Mouse (Mus musculus) stomach, embryonic 14.5 days (tissue): ENCODE data around the gene Tfdp2. TPM values are rescaled to one million over a fixed set of nuclear protein-coding genes. Genes with fewer than 3 reads are reported as not detected.
"Not testable (repeated sequence)": the region's sequence is repeated elsewhere in the genome, so short reads cannot be mapped to it uniquely, and the experiment has no call there.

ENCODE experiments used
- ATAC-seq: fragments of 200-750 bp; cut with Nextera tagmentation; 2 replicates; pipeline ENCODE4 v1.8.0; 2017; ENCODE audit warnings: low read depth, moderate TSS enrichment; ENCODE audit not compliant: insufficient number of reproducible peaks, insufficient read depth, low FRiP score
- H3K27ac ChIP-seq: fragments of 300-500 bp; sonication (generic); 2 replicates; pipeline ENCODE4 v1.5.1; 2014; ENCODE audit warnings: mild to moderate bottlenecking, low read length, moderate library complexity, mixed read lengths
- H3K27me3 ChIP-seq: fragments of 300-500 bp; sonication (generic); 2 replicates; pipeline ENCODE4 v1.6.1; 2014; ENCODE audit warnings: low read length, control low read depth, mixed read lengths; ENCODE audit not compliant: control insufficient read depth, insufficient read depth
- H3K36me3 ChIP-seq: fragments of 300-500 bp; sonication (generic); 2 replicates; pipeline ENCODE4 v1.6.1; 2014; ENCODE audit warnings: mild to moderate bottlenecking, control low read depth, low read length, moderate library complexity, mixed read lengths; ENCODE audit not compliant: control insufficient read depth, insufficient read depth
- H3K4me1 ChIP-seq: fragments of 300-500 bp; sonication (generic); 2 replicates; pipeline ENCODE4 v1.6.1; 2014; ENCODE audit warnings: low read length, control low read depth, mixed read lengths; ENCODE audit not compliant: control insufficient read depth, insufficient read depth
- H3K4me2 ChIP-seq: fragments of 300-500 bp; sonication (generic); replicated peaks from 2 replicates; pipeline ENCODE4 v1.6.1; 2014; ENCODE audit warnings: low read depth, low read length, control low read depth
- H3K4me3 ChIP-seq: fragments of 300-500 bp; sonication (generic); 2 replicates; pipeline ENCODE4 v1.5.1; 2014; ENCODE audit warnings: low read depth, low read length, control low read depth
- H3K9ac ChIP-seq: fragments of 300-500 bp; sonication (generic); replicated peaks from 2 replicates; pipeline ENCODE4 v1.6.1; 2014; ENCODE audit warnings: low read depth, mild to moderate bottlenecking, control low read depth, low read length, moderate library complexity, mixed read lengths
- H3K9me3 ChIP-seq: fragments of 300-500 bp; sonication (generic); 2 replicates; pipeline ENCODE4 v1.6.1; 2016; ENCODE audit warnings: low read depth, low read length, control low read depth; ENCODE audit not compliant: control insufficient read depth
- WGBS: fragments of 180-500 bp; shearing (Covaris S2); extraction: QIAGEN DNeasy Blood & Tissue Kit; methylation state at CpG from one replicate; pipeline ENCODE4 v1.1.7; 2014; 5-methylcytosine and 5-hydroxymethylcytosine counted together
- polyA plus RNA-seq: library from polyadenylated mRNA; unstranded; fragments of >200 nt; fragmentation: Nextera tagmentation; extraction: Ambion mirVana; gene quantifications from 2 replicates; pipeline ENCODE4 v1.2.1, GENCODE M21; 2014

The Tfdp2 gene
- polyA plus RNA-seq = 60.4 and 61.9 TPM in 2 replicates

- Histone ChIP-seq H3K4me1 (peaks cover 7% of the 10 kb centered on the region; the same call in 1 of the 2 replicates), H3K27ac (peak within 1 kb of the TSS; percentile 92), H3K4me3 (peak within 1 kb of the TSS; percentile 80), H3K9me3 (no peaks in the 10 kb centered on the region), H3K36me3 (no peaks in the 10 kb centered on the region), H3K9ac (peak within 1 kb of the TSS; percentile 72), H3K27me3 (no peaks in the 10 kb centered on the region), H3K4me2 (peak within 1 kb of the TSS; percentile 86)
- under 1% methylated on average over 71 of the region's 81 CpGs for WGBS
- peak; percentile 98 for ATAC-seq
Observed at GRCm38 (mm10) chr9:96195885-96196622, at the start of gene Tfdp2. Tfdp2 (plus strand) TSS chr9:96196275.

- 93% methylated on average over 7 of the region's 7 CpGs for WGBS
- H3K4me3 ChIP-seq = no peak overlapping the region
Observed at GRCm38 (mm10) chr9:96152801-96153200, 43.3 kb upstream of the Tfdp2 start.

DNA sequence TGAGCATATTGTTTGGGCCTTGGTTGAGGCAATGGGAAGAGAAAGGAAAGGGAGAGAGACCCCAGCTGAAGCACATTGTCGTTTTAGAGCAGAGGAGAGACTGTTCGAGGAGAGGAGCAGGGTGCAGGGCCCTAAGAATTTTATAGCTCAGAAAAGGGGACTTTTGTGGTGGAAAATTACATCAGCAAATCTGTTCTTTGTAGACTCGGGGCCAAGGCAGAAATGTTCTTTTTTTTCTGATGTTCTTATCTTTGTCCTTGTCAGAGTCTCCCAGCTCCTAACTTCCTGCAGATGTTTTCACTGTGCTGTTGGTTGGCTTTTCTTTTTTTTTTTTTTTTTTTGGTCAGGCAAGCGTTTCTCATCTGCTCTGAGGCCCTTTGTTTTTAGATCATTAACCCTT, 37.6 kb upstream of the Tfdp2 start:
- WGBS = 47% methylated on average over 4 of the region's 4 CpGs
- H3K4me3 ChIP-seq = no peak overlapping the region

More at GRCm38 (mm10) chr9:96152801-96153200, 43.3 kb upstream of the Tfdp2 start:
- Histone ChIP-seq H3K4me2 (no peak overlapping the region), H3K27me3 (no peaks in the 10 kb centered on the region), H3K9me3 (no peaks in the 10 kb centered on the region), H3K9ac (no peak overlapping the region), H3K4me1 (no peaks in the 10 kb centered on the region), H3K36me3 (peaks cover 4% of the 10 kb centered on the region), H3K27ac (no peak overlapping the region)
- ATAC-seq = no peak

GRCm38 (mm10) chr9:96159047-96159446, 37.0 kb upstream of the Tfdp2 start:
- Histone ChIP-seq H3K4me1 (no peaks in the 10 kb centered on the region), H3K36me3 (no peaks in the 10 kb centered on the region; the same call in 1 of the 2 replicates), H3K4me3 (no peak overlapping the region), H3K9me3 (no peaks in the 10 kb centered on the region), H3K4me2 (no peak overlapping the region), H3K9ac (no peak overlapping the region), H3K27ac (no peak overlapping the region), H3K27me3 (no peaks in the 10 kb centered on the region)
- ATAC-seq = no peak
- 77% methylated on average over 3 of the region's 3 CpGs for WGBS

More for the DNA sequence above, 37.6 kb upstream of the Tfdp2 start:
- Histone ChIP-seq H3K27ac (no peak overlapping the region), H3K4me1 (no peaks in the 10 kb centered on the region), H3K27me3 (no peaks in the 10 kb centered on the region), H3K9ac (no peak overlapping the region), H3K36me3 (no peaks in the 10 kb centered on the region; the same call in 1 of the 2 replicates), H3K9me3 (no peaks in the 10 kb centered on the region), H3K4me2 (no peak overlapping the region)
- no peak for ATAC-seq

DNA sequence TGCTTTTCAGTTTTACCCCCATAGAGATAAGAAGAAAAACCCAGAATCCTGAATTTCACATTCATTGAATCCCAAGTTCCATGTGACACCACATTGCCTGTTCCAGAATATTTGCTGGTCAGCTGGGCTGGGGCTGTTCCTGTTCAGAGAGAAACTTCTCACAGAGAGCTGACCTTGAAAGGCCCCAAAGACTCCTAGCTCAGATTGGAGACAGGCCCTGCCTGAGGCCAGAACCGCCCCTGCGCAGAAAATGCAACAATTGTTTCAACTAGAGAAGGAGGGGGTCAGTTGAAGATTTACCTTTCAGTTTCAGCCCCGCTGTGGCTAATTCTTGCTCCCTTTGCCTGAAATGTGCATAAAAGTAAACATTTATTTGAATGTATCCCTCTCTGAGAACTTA, 35.3 kb upstream of the Tfdp2 start:
- ATAC-seq = no peak
- WGBS = 44% methylated on average over 3 of the region's 3 CpGs
- Histone ChIP-seq H3K9ac (no peak overlapping the region), H3K9me3 (no peaks in the 10 kb centered on the region), H3K27ac (no peak overlapping the region), H3K36me3 (no peaks in the 10 kb centered on the region; the same call in 1 of the 2 replicates), H3K4me1 (no peaks in the 10 kb centered on the region), H3K4me3 (no peak overlapping the region), H3K27me3 (no peaks in the 10 kb centered on the region), H3K4me2 (no peak overlapping the region)

GRCm38 (mm10) chr9:96162421-96162820, 33.7 kb upstream of the Tfdp2 start:
- Histone ChIP-seq H3K4me1 (no peaks in the 10 kb centered on the region), H3K4me2 (no peak overlapping the region), H3K9me3 (no peaks in the 10 kb centered on the region), H3K36me3 (no peaks in the 10 kb centered on the region; the same call in 1 of the 2 replicates), H3K4me3 (no peak overlapping the region), H3K27ac (no peak overlapping the region), H3K9ac (no peak overlapping the region), H3K27me3 (no peaks in the 10 kb centered on the region)
- WGBS = 64% methylated on average over 5 of the region's 5 CpGs
- no peak for ATAC-seq

GRCm38 (mm10) chr9:96163443-96163842, 32.6 kb upstream of the Tfdp2 start:
- Histone ChIP-seq H3K27me3 (no peaks in the 10 kb centered on the region), H3K4me3 (no peak overlapping the region), H3K9me3 (no peaks in the 10 kb centered on the region), H3K4me1 (no peaks in the 10 kb centered on the region), H3K4me2 (no peak overlapping the region), H3K36me3 (no peaks in the 10 kb centered on the region; the same call in 1 of the 2 replicates), H3K27ac (no peak overlapping the region), H3K9ac (no peak overlapping the region)
- no peak for ATAC-seq
- WGBS = 96% methylated on average over 7 of the region's 7 CpGs

DNA sequence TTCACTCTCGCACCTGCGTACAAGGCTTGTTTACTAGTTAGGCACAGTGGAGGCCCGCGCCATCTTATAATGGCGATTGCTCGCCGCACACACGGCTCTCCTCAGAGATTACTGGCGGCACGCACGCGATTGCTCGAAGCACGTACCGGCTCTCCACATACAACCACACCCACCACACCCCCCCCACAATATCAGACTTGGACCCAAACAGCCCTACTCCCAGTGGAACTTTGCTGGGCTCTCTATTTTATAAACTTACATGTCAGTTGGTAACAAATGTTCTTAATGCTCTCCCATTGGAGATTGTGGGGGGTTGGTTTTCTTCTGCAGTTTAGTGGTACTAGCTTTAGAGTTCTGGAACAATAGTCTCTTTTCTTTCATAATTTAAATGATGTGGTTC, 32.1 kb upstream of the Tfdp2 start:
- 95% methylated on average over 13 of the region's 15 CpGs for WGBS
- H3K9me3 ChIP-seq, H3K36me3 ChIP-seq, H3K27ac ChIP-seq, H3K4me2 ChIP-seq, H3K4me3 ChIP-seq, H3K4me1 ChIP-seq, ATAC-seq, H3K9ac ChIP-seq, H3K27me3 ChIP-seq: not testable (repeated sequence)
